Mouse (Mus musculus): ENCODE data around the gene Plekhg2.

The Plekhg2 gene

DNA sequence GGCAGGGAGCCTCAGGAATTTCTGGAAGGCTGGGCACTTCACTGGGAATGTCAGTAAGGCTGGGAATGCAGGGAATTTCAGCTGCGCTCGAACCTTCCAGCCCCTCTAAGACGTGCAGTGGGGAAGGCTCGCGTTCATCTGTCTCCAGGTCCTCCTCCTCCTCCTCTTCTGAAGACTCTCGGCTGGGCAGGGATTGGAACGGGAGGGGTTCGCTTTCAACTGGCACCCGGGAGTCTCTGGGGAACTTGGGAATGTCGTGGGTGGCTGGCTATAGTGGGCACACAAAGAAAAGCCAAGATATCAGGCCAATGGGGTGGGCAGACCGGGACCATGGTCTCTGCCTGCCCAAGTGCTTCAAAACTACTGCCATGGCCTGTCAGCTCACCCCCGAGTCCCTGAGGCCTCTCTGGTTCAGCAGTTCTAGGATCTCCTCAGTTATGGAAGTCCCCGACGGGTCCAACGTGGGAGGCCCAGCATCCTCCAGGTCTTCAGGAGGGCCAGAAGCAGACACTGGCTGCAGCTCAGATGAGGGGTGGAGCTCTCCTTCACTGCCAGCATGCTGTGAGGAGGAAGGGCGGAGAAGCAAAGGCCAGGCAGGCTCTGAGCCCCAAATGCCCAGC lies 9.8 kb downstream of the Plekhg2 start:
- WGBS: 72% methylated on average over 16 of the region's 16 CpGs

DNA sequence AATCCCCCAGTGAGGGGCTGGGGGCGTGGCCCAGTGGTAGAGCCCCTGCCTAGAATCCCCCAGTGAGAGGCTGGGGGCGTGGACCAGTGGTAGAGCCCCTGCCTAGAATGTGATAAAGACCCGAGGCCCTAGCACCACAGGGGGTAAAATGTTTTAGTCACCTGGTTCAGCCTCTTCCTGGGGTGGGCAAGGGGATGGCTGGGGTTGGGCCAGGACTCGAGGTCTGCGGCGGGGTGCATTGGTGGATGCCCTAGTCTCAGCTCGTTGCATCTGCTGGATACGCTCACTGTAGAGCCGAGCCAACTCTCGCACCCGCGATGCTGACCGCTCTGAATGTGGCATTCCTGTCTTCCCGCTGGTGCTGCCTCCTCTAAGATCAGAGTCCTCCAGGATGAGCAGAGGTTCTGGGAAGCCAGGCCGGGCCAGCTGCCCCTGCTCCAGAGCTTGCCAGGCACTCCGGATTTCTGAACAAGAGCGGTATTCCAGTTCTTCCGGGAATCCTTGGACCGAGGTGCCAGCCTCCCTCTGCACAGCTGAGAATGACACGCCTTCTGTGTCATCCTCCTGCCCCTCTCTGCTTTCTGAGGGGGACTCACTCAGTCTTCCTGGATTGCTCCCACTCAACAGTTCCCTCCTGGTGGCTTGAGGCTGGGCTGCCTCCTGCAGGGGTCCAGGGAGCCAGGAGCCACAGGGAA lies 10.6 kb downstream of the Plekhg2 start:
- 78% methylated on average over 20 of the region's 20 CpGs for WGBS

DNA sequence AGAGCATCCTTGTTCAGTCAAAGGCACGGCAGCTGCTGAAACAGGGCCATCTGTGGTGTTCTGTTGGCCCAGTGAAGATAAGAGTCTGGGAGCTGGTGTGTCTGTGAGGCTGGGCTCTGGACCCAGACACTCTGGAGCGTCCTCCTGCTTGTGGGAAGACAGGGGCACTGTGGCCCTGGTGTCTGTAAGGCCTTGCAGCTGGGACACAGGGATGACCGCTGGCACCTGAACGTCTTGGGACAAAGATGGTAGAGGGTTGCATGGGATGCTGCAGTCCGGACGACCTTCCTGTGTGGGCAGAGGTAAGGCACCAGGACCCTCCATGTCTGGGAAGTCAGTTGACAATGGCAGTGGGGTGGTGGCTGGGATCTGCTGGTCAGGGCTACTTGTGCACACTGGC lies 12.1 kb downstream of the Plekhg2 start:
- 90% methylated on average over 6 of the region's 6 CpGs for WGBS

DNA sequence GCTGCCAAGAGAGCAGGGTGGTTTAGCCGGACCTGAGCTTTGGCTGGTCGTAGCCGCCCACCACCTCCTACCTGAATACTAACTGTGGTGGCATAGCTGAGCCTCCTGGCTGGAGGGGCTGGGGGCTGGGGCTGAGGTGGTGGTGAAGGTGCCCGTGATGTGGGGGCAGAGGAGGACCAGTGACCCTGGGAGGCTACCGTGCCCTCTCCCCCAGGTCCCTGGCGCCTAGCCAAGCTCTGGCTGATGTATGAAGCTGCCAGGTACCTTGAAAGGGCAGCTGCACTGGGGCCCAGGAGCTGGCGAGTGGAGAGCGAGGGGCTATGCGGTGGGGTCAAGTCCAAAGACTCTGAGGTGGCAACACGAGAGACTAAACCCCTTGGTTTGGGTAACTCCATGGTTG lies 12.5 kb downstream of the Plekhg2 start:
- WGBS: 89% methylated on average over 10 of the region's 10 CpGs

DNA sequence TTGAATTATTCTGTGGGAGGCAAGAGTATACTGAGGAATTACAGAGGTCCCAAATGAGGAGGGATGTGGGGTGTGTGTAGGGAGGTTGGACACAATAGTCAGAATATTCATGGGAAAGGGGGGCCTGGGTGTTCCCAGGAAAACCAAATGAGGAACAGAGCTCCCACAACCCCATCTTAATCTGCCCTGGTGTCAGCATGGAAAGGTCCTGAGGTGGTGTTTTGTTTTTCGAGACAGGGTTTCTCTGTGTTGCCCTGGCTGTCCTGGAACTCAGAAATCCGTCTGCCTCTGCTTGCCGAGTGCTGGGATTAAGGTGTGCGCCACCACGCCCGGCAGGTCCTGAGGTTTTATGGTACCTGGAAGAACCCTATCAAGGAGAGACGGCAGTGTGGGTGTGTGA lies 14.0 kb downstream of the Plekhg2 start:
- WGBS: 73% methylated on average over 7 of the region's 7 CpGs

DNA sequence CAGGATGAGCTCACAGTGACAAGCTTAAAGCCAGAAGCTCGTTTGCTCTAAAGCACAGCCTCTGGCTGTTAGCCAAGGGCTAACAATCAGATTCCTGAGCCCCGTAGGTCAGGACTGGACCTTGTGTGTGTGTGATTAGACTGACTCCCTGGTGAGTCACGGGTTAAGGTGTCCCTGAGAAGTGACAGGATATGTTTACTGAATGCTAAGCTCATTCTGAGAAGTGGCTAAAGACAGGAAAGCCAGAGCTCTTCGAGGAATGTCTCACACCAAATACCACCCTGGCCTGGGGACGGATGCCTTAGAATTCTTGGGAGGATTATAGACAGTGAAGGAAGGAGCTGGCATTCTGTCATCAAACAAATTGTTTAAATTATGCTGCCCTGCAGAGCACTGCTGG lies 14.4 kb downstream of the Plekhg2 start:
- 24% methylated on average over 5 of the region's 5 CpGs for WGBS

- WGBS: 20% methylated on average over 5 of the region's 5 CpGs
These were observed 15.4 kb downstream of the Plekhg2 start for GRCm38 (mm10) chr7:28356981-28357380.

DNA sequence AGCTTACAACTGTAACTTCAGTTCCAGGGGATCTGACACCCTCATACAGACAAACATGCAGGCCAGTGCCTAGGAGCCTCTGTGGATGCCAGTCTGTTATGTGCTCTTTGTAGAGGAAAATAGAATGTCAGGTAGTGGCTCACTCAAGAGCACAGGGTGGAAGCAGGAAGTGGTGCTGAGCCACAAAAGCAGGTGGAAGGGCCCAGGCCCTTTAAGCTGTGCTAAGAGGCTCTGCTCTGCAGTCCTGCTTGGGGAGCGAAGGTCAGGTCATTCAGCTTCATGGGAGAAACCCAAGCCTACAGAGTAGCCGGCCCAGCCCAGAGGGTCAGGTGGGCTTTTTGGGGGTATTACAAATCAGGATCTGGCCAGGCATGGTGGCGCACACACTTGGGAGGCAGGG lies 17.2 kb downstream of the Plekhg2 start:
- 96% methylated on average over 3 of the region's 3 CpGs for WGBS

GRCm38 (mm10) chr7:28354596-28354995 lies 17.8 kb downstream of the Plekhg2 start:
- WGBS: 91% methylated on average over 3 of the region's 3 CpGs

- 87% methylated on average over 3 of the region's 3 CpGs for whole genome bisulfite sequencing
These were observed 18.3 kb downstream of the Plekhg2 start for GRCm38 (mm10) chr7:28354113-28354581.

DNA sequence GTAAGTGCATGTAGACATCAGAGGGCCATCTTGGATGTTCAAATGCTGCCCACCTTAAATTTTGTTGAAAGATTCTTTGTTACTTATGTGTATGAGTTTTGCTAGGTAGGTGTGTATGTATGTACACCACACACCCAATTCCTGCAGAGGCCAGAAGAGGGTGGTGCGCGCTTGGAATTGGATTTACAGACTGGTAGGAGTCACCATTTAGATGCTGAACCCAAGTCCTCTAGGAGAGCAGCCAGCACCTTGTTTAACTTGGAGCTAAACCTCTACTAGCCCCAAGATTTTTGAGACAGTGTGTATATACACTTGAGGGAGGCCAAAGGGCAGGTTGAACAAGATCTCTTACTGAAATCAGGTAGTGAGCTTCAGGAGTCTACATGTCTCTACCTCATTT lies 19.1 kb downstream of the Plekhg2 start:
- WGBS: 88% methylated on average over 2 of the region's 2 CpGs

DNA sequence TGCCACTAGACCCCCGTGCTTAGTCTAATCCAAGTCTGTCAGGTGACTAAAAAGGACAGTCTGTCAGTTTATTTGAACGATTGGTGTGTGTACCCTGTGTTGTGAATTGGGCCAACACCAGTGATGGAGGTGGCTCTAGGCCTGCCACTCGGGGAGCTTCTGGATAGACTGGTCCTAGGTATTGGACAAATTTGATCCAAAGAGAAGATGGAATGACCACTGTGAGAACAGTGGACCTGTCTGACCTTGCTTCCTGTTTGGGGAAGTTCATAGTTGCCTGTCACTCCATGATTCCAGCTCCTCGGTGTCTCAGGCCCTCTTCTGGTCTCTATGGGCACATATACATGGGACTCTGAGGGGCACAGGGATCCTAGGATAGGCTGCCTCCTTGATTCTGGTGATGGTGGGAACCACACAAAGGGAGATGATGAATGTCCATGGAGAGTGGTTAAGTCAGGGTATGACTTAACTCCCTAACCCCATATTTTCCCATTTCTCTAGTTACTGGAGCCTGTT lies 20.7 kb downstream of the Plekhg2 start:
- WGBS: 26% methylated on average over 4 of the region's 4 CpGs

DNA sequence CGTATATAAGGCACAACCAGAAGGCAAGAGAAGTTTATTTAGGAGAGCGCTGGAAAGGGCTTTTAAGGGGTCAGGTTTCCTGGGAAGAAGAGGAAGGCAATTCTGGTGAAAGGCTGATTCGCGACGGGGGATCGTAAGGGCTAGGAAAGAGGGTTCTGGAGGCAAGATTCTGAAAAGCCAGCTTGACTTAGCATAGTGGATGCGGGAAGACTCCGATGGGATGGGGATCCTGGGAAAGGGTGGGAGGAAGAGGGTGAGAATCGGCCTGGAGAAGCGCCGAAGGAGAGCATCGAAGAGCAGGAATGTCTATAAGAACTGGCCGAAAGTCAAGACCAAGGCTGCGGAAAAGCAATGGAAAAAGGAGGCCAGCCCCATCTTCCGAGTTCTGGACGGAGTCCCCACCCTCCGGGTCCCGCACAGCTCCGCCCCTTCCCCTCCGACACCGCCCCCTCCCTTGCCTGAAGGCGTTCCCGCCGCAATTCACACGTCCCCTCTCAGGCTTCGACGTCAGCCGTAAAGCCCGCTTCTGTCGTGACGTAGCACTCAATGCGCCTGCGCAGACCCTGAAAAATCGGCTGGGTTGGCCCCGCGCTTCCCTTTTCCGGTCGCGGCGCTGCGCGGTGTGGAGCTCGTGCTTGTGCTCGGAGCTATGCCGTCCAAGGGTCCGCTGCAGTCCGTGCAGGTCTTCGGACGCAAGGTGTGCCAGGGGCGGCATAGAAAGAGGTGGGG lies 22.1 kb downstream of the Plekhg2 start, which contains the start of gene Rps16:
Gene Rps16 (plus strand): TSS at position 498 of the 729 bp plus-strand sequence.
- under 1% methylated on average over 48 of the region's 50 CpGs for WGBS

DNA sequence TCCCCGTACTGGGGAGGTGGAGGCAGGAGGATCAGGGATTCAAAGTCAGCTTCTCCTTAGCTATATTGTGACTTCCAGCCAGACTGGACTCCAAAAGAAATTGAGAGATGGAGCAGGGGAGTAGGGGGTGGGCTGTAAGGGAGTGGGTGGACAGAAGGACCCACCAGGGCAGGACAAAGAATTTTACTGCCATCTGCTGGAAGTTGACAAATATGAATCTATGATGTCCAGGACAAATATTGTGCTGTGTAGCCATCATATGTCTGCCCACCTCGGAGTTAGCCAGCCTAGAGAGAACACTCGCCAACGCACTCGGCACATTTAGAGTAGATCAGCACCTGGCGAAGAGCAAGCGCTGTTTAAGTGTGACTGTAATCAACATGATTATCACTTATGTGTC lies 23.8 kb downstream of the Plekhg2 start:
- 84% methylated on average over 7 of the region's 7 CpGs for WGBS

DNA sequence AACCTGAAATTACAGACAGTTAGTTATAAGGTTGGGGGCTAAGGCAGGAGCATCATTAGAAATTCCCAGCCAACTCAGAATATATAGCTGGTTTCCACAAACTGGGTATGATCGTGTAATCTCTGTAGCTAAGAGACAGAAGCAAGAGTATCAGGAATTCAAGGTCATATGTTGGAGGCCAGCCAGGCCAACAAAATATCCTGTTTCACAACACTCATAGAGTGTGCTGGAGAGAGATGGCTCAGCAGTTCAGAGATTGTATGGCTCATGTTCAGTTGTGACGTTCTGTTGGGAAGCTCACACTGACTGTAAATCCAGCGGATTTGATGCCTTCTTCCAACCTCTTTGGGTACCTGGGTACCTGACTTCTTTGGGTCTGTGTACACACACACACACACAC lies 24.7 kb downstream of the Plekhg2 start:
- WGBS: 70% methylated on average over 3 of the region's 3 CpGs

DNA sequence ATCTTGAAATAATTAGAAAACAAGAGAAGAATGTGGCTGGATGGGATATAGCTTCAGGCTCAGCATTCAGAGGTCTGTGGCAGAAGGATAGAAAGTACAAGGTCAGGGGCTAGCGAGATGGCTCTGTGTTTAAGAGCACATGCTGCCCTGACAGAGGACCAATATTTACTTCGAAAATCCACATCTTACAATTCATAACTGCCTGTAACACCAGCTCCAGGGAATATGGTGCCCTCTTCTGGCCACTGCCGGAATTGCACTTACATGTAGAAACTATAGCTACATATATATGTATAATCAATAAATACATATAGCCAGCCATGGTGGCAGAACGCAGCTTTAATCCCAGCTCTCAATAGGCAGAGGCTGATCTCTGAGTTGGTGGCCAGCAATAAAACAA lies 27.8 kb downstream of the Plekhg2 start:
- WGBS: 2% methylated on average over 4 of the region's 4 CpGs

DNA sequence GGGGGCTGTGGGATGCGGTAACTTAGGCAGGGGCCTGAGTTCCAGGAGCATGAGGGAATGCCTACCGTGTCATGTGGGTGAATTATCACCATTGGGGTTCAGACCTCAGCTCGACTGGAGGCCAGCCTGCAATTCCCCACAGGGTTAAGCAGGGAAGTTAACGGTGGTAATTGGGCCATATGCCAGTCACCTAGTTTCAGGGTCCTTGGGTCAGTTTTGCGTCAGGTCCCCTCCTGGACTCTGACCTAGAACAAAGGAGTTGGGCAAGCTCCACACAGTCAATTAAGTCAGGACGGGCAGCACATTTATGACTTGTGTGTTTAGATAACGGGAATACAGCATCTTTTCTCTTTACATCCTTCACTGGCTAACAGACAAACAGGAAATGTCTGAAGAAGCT lies 31.0 kb downstream of the Plekhg2 start:
- 54% methylated on average over 7 of the region's 7 CpGs for WGBS

DNA sequence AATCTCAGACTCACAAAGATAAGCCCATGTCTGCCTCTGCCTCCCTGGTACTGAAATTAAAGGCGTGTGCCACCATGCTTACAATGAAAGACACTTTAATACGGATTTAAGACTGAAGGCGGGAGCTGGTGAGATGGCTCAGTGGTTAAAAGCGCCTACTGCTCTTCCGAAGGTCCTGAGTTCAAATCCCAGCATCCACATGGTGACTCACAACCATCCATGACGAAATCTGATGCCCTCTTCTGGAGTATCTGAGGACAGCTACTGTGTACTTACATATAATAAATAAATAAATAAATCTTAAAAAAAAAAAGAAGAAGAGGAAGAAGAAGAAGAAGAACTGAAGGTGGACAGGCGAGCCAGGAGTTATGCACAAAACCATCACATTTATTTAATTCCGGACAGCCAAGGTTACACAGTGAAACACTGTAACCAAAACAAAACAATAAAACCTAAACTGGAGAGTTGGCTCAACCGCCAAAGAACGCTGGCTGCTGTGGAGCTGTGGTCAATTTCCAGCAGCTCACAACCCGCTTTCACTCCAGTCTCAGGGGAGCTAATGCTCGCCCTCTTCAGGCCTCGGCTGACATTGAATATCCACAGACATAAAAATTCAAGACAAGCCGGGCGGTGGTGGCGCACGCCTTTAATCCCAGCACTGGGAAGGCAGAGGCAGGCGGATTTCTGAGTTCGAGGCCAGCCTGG lies 33.0 kb downstream of the Plekhg2 start:
- 57% methylated on average over 19 of the region's 19 CpGs for WGBS

- under 1% methylated on average over 77 of the region's 77 CpGs for WGBS
These were observed 34.0 kb downstream of the Plekhg2 start, which contains the start of gene Supt5 for GRCm38 (mm10) chr7:28338108-28338998. TSS of gene Supt5 (minus strand) at chr7:28338746.

- WGBS: 81% methylated on average over 2 of the region's 2 CpGs
These were observed 36.9 kb downstream of the Plekhg2 start for GRCm38 (mm10) chr7:28335471-28335870.

DNA sequence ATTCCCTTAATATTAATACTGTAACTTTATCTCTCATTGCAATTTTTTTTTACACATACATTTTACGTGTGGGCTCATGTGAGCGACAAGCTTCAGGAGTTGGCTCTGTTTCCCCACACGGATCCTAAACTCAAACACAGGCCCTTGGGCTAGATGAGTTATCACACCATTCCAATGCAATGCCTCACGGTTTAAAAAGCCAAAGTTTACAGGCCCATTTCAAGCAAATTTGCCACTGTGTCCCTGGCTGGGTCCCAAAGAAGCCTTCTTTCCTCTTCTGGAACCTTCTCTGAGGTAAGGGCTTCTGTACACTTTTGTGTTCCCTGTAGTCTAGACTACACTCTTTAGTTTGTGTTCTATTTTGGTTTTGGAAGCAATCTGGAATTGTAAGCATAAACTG lies 37.9 kb downstream of the Plekhg2 start:
- 69% methylated on average over 4 of the region's 4 CpGs for WGBS
